Mouse (Mus musculus) R1 (cell line): ENCODE results near the gene Srf.
"Not testable (repeated sequence)": the region's sequence is repeated elsewhere in the genome, so short reads cannot be mapped to it uniquely, and the experiment has no call there.

Experiments
- DNase-seq: peaks from one replicate; pipeline ENCODE4 v3.0.0-alpha.2; 2018; ENCODE audit warnings: low read depth, low spot score

The Srf gene

DNA sequence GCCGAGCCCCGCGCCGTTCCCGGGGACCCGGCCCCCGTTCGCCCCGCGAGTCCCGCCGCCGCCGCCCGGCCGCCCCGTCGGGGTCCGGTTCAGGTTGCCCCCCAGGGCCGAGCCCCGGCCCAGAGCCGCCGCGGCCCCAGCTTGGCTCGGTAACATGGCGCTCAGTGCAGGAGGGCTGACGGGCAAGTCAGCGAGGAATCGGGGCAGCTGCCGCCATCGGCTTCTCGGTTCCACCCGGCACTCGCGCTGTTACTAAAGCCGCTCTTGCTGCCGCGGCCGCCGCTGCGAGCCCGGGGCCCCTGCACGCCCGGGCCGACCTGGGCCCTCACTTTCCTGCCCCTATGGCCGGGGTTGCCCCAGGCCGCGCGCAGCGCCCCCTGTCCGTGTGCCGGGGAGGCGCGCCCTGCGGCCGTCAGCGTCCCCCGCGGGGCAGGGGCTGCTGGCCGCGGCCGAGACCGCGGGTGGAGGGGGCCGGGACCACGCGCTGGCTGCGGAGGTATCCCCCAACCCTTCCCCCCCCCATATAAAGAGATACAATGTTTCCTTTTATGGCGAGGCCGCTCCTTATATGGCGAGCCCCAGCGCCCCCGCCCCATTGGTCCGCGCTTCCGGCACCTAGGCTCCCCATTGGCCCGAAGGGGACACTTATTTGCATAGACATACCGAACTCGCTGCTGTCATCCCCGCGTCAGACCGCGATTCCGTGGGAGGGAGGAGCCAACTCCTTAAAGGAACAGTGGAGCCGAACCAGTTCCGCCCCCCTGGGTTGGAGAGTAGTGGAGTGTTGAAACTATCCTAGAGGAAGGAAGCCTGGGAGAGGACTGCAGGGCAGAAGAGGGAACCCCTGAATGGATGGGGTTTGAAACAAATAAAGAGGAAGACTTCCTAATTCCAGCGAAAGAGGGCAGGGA is at the start of gene Srf:
Gene Srf, minus strand, starts transcription at position 503 of the 911 bp plus-strand sequence.
- DNase-seq, result peak; percentile 99

DNA sequence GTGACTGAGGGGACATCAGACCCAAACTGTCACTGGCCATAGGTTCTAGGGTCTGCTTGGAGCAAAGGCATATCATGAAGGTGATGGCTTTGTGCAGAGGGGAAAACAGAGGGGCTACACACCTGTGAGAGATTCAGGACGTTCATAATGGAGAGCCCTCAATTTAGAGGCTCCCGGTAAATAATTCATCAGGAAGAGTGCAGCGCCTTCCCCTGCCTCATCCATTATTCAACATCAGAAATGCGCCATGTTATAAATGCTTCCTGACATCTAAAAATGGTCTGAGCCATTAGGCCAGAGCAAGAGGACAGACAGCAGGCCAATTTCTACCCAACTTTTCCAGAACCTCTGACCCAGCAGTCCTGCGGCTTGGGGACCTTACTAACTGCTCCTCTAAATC is 49.2 kb upstream of the Srf start:
- no peak for DNase-seq

DNA sequence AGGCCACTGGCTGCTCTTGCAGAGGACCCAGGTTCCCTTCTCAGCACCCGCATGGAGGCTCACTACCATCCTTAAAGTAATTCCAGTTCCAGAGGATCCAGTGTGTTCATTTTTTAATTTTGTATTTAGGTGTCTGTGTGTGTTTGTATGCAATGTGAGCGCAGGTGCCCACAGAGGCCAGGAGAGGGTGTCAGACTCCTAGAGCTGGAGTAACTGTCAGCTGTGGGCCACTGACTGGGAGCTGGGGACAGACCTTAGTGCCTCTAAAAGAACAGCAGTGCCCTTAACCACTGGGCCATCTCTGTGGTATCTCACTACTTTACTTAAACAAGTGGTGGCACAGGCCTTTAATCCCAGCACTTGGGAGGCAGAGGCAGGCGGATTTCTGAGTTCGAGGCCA is 47.3 kb upstream of the Srf start:
- DNase-seq, result no peak

DNA sequence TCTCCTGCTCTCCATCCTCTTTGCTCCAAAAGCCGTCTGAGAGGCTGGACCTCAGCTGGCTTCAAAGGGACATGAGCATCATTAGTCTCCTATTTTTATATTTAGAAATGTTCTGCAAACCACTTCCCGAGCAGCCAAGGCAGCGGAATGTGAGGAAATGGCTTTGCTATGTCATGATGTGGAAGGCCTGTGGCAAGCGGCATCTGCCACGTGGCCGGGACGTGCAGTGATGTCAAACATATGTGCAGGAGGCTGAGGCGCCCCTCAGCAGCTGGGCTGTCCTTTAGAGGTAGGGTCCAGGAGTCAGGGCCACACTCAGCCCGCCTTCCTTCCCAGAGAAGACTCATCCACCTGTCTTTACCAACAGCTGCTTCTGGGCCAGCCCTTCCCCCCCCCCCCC is 46.2 kb upstream of the Srf start:
- no peak for DNase-seq

DNA sequence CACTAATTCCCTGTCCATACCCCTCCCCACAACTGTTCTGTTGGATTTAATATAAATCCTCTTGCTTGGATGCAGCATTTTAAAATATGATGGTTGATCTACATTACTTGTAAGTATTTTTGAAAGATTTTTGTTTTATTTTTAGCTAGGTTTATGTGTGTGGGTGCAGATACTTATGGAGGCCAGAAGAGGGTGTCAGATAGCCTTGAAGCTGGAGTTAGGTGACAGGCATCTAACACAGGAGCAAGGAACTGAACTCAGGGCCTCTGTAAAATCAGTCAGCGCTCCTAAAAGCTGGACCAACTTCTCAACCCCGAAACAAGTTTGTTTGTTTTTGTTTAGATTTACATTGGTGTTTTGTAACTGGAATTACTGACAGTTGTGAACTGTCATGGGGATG is 44.6 kb upstream of the Srf start:
- DNase-seq, result peak; percentile 79

DNA sequence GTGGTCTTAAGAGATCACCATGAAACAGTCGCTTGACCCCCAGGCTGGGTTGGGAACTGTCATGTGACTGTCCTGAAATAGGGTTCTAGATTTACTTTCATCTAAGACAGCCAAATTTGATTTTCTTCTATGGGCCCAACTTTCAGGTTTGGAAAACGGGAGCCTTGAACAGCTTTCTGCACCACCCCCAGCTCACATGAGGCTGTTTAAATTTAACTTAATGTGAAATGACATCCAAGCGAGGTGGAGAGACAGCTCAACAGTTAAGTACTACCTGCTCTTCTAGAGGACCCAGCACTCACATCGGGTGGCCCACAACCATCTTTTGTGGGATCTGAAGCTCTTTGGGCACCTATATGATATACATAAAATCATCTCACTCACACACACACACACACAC is 43.0 kb upstream of the Srf start:
- DNase-seq, result no peak

DNA sequence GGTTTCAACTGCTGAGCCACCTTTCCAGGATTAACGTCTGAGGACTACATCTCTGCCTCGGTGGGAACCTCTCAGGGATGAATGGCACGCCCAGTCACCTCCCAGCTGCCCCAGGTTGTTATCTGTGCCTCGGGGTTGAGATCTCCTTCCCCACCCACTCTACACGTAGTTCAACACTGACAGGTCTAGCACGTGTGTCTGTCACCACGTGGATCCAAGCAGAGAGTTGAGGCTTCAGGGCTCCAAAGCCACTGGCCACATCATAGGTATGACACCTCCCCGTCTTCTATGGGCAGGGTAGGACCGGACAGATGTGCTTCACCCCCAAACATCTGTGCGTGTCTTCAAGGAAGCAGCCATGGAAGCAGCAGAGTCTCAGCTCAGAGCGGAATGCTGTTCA is 42.0 kb upstream of the Srf start:
- no peak for DNase-seq

DNA sequence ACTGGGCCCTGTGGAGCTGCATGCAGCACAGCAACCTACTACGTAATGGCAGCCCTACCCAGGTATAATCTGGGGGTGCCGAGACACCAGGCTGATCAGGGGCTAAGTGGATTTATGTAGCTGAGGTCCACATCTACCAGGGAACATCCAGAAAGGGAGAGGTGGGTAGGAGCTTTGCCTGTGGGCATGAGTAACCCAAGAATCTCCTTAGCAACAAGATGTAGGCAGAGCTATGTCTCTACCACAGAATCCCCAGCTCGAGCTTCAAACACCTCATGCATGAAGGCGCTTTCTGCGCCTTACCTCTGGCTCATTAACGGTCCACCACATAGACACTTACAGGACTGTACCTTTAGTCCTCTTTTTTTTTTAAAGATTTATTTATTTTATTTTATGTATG is 39.4 kb upstream of the Srf start:
- no peak for DNase-seq

DNA sequence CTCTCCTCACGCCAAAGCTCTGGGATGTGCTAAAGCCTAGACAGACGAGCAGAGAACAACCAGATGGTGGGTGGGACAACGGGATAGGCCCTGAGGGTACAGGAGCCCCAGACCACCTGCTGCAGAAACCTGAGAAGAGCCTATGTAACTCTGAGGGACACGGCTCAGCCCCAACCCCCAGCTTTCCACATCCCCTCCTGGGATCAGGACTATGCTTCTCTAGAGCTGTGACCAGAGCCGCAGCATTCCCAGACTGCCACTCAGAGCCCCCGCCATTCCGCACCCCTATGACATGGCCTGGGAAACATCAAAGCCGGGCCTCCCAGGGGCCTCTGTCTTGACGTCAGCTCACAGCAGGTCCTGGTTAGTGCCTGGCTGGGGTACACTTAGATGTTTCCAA is 38.6 kb upstream of the Srf start:
- no peak for DNase-seq

DNA sequence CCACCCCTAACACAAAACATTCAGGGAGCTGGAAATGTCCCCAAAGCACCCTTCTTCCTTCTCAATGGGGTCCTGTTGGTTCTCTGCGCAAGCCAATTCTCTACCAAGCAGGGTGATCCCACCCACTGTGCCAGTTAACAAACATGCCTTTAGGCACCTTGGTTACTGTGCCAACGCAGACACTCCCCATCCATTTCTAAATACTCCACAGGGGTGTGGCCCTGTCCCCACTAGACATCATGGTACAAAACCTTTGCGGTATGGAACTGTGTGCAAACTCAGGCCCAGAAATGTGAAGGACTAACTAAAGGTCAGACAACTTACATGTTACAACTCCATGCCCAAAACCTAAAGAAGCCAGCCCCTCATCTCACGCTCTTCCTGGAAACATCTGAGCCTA is 37.1 kb upstream of the Srf start:
- DNase-seq, result no peak

DNA sequence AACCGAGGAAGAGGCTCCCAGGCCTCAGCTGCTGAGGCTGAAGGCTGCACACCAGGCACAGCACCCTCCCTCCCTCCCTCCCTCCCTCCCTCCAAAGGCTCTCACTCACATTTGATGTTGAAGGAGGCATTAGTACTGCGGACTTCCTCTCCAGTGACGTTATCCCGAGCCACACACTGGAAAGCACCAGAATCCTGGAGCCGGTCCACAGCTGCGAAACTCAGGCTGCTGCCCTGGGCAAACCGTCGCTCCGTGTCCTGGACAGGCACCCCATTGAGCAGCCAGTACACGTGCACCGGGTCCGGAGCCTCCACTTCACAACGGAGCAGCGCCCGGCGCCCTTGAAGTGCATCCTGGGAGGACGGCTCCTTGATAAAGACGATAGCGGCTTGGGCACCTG is 35.4 kb upstream of the Srf start:
- DNase-seq, result no peak

DNA sequence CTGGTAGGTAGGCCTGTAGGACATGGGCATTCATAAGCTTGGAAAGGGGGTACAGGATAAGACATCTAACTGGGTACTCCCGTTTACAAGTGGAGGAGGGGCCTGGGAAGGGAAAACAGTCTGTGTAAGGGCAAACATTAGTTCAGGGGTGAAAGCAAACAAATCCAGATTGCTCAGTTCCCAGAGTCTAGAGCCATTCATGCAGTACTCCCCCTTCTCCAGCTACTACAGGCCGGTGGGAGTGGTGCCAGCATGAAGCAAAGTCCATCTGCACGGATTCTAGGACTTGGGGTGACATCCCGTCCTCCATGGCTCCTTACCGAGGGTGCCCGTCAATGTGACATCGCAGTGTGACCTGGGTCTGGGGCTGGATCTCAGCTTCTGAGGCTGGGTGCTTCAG is 34.5 kb upstream of the Srf start:
- no peak for DNase-seq

DNA sequence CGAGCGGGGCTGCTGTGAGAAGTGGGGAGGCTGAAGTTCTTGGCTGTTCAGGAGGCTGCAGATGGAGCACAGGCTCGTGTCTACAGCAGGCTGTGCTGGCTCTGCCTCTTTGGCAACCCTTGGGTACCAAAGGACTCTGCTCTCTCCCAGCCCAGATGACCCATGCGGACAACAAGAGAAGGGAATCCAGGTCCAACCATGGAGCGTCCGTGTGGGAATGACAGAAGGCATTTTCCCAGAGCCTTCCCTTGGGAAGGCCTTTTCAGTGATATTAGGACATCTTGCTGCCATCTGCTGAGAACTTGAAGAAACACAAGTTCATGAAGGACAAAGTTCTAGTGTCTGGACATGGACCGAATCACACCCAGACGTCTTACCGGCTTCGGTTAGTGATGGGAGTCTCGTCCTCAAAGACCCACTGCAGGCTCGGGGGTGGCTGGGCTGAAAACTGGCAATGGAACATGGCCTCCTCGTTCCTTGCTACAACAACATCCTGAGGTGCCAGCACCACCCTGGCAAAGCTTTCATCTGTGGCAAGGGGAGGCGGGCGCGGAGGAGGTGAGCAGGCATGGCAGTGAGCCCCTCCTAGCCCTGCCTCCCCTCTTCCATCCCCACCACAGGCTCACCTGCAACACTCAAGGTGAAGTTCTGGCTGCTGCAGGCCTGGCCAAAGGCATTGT is 33.8 kb upstream of the Srf start:
- no peak for DNase-seq

DNA sequence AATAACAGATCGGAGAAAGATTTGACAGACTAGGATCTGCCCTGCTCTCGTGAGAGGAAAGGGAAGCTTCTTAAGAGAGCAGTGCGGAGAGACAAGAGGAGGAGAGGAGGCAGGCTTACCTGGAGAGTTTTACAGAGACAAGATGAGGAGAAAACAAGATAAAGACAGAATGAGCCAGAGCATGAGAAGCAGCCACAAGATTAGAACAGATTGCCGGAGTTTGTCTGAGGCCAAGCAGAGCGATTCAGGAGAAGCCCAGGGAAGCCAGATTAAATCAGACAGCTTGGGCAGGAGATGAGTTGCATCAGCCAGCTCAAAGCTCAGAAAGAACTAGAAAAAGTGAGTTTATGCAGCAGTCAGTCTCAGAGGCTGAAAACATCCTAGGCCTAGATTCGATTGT is 32.9 kb upstream of the Srf start:
- no peak for DNase-seq

DNA sequence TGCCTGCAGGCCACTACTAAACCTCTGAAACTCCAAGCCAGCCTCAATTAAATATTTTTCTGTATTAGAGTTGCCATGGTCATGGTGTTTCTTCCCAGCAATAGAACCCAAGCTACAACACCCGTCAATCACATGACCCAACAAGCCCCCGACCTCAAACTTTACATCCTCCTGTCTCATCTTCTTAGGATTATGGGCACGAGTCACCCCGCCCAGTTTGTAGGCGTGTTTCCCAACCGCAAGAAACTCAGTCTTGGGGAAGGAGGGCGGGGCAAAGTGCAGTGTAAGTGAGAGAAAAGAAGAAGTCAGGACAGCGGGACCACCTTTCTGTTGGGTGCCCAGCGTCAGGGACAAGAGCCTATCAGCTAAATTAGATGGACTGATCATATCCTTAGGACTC is 32.2 kb upstream of the Srf start:
- DNase-seq, result no peak

DNA sequence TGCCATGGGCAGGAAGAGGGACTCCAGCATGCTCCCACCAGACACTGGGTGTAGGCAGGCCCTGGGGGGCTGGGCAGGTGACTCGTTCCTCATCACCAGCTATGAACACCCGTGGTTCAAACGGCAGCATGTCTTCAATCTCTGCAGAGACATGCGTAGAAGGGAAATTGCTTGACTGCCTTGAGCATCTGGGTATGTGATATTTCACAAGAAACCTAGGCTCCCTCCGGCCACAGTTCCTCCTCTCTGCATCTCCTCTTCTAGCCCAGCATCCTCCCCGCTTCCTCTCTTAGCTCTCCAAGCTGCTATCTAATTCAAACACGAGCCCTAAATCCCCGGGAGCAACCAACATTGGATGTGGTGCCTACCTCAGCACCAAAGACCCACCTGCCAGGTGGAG is 30.4 kb upstream of the Srf start:
- no peak for DNase-seq

DNA sequence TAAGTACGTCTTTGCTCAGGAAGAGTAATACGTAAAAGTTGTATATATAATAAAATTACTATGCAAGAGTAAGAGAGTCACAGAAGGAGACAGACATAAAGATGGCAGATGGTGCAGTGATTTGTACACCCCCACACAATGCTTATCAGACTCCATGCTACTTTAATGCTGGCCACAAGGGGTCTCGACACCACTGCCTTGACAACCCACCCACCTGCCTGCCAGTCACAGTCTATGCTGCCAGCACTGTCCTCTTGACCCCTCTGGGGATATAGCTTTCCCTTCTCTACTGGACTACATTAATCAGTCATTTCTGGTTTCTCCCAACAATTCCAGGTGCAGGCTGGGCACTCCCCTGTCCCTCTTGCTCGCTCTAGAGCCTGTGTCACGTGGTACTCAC is 22.7 kb upstream of the Srf start:
- peak; percentile 43 for DNase-seq

DNA sequence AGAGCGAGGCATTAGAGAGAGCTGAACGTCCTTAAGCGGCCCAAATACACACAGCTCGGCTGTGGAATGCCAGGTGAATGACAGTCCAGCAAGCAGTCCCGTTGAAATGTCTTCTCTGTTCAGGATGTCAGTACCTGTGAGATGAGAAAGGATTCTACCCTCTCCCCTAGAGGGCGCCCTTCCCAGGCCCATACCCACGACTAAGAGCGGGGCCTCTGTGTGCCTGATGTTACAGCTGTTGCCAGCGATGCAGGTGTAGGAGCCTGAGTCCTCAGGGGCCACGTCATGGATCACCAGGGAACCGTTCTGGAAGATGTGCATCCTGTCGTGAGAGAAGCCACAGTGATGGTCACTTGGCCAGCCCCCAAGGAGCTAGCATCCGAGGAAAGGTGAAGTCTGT is 20.1 kb upstream of the Srf start:
- peak; percentile 57 for DNase-seq

DNA sequence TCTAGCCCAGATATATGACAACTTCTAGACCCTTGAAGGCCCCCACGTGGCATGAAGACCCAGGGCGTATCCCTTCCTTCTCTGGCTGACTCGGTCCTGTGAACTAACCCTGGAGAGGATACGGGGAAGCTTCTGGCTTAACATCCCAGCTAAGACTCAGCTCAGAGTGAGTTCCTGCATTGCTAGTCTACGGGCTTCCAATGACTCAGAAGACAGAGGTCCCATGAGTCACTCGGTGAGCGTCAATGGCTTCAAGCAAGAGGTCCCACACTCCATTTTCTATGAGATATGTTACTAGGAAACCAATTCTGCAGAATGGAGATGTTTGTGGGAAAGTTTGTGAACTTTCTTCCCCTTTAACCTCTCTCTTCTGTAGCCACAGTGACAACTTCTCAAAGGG is 18.6 kb upstream of the Srf start:
- no peak for DNase-seq

DNA sequence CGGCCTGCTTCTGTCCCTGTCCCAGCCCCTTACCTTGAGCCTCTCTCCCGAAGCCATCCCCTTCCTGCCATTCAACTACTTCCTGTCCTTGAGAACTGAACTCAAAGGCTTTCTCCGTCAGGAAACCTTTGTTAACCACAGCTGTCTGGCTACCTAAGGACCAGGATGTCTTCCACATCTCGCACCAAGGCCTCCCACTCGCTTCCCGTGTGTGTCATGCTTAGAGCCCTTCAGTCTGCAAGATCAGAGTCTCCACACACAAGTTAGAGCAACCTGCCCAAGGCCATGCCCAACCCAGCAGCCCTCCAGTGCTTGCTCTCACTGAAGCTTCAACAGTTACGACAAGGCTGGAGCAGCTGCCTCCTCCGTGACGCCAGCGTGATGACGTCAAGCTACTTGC is 15.0 kb upstream of the Srf start:
- no peak for DNase-seq

DNA sequence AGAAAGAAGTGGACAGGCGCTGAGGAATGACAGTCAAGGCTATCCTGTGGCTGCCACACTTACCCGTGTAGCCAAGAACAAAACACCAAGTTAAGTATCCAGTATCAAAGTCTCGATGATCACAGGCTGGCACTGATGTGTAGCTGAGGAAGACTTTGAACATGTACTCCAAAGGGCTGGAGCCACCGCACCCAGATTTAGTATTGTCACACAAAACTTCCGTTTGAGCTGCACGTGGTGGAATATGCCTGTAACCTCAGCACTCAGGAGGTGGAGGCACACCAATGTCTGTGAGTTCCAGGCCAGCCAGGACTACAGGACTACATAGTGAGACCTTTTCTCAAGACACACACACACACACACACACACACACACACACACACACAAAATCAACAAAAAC is 3.2 kb upstream of the Srf start:
- no peak for DNase-seq

DNA sequence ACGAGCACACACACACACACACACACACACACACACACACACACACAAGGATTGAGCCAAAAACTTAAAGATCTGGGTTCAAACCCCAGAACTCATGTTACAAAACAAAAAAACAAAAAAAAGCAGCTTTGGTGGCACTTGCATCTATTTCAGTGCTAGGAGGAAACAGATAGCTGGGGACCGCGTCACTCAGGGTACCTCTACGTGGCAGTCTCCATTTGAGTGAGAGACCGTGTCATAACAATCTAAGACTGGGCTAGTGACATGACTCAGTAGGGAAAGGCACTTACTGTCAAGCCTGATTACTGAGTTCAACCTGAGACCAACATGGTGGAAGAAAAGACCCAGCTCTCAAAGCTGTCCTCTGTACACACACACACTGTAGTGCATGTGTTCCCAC is 2.2 kb upstream of the Srf start:
- no peak for DNase-seq

DNA sequence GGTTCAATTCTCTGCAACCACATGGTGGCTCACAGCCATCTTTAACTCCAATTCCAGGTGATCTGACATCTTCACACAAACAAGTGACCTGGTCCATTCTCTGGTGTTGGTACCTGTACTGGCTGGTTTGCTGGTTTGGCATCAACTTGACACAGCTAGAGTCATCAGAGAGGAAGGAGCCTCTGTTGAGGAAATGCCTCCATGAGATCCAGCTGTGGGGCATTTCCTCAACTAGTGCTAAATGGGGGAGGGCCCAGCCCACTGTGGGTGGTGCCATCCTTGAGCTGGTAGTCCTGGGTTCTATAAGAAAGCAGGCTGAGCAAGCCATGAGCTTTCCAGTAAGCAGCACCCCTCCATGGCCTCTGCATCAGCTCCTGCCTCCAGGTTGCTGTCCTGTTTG is 1.3 kb upstream of the Srf start:
- not testable (repeated sequence) for DNase-seq
